Mouse (Mus musculus): ENCODE measurements around the gene Tuba3a. TPM values are rescaled to one million over a fixed set of nuclear protein-coding genes. Genes with fewer than 3 reads are reported as not detected.
A peak's percentile ranks its signal among the peaks of the same experiment; 100 is the strongest.

Tuba3a gene
- not detected for total RNA-seq (2021)

GRCm38 (mm10) chr6:125285890-125286289 is at the start of gene Tuba3a:
TSS of gene Tuba3a (minus strand) at chr6:125286042.
- DNase-seq = no peak
- intact Hi-C loops (cut with DNase I) = no loop called here

GRCm38 (mm10) chr6:125334356-125334755 is 48.5 kb upstream of the Tuba3a start:
- no peak for DNase-seq
- intact Hi-C loops (cut with DNase I) = no loop called here

GRCm38 (mm10) chr6:125333112-125333899 is 47.5 kb upstream of the Tuba3a start:
- no peak for DNase-seq
- intact Hi-C loops (cut with DNase I) = no loop called here

- DNase-seq = peak; percentile 71
- intact Hi-C loops (cut with DNase I) = no loop called here
Observed at GRCm38 (mm10) chr6:125330626-125331326, 44.9 kb upstream of the Tuba3a start.

GRCm38 (mm10) chr6:125328243-125328642 is 42.4 kb upstream of the Tuba3a start:
- intact Hi-C loops (cut with DNase I) = no loop called here
- no peak for DNase-seq

GRCm38 (mm10) chr6:125325337-125325736 is 39.5 kb upstream of the Tuba3a start:
- intact Hi-C loops (cut with DNase I) = no loop called here
- DNase-seq = no peak

GRCm38 (mm10) chr6:125323547-125323946 is 37.7 kb upstream of the Tuba3a start:
- intact Hi-C loops (cut with DNase I) = no loop called here

GRCm38 (mm10) chr6:125322794-125323193 is 37.0 kb upstream of the Tuba3a start:
- DNase-seq = no peak
- intact Hi-C loops (cut with DNase I) = no loop called here

More at GRCm38 (mm10) chr6:125323547-125323946, 37.7 kb upstream of the Tuba3a start:
- DNase-seq = no peak

GRCm38 (mm10) chr6:125321114-125321855 is 35.4 kb upstream of the Tuba3a start:
- intact Hi-C loops (cut with DNase I) = no loop called here
- DNase-seq = no peak

GRCm38 (mm10) chr6:125320323-125320722 is 34.5 kb upstream of the Tuba3a start, which contains the start of gene Scnn1a:
TSS of gene Scnn1a (plus strand) at chr6:125320659.
- no peak for DNase-seq
- intact Hi-C loops (cut with DNase I) = no loop called here

- intact Hi-C loops (cut with DNase I) = no loop called here
- no peak for DNase-seq
Observed at GRCm38 (mm10) chr6:125319919-125320296, 34.1 kb upstream of the Tuba3a start.

- intact Hi-C loops (cut with DNase I) = no loop called here
- no peak for DNase-seq
Observed at GRCm38 (mm10) chr6:125318981-125319918, 33.4 kb upstream of the Tuba3a start.

GRCm38 (mm10) chr6:125317077-125317476 is 31.2 kb upstream of the Tuba3a start:
- DNase-seq = no peak
- intact Hi-C loops (cut with DNase I) = no loop called here

- DNase-seq = no peak
- intact Hi-C loops (cut with DNase I) = no loop called here
Observed at GRCm38 (mm10) chr6:125314746-125315145, 28.9 kb upstream of the Tuba3a start.

GRCm38 (mm10) chr6:125314231-125314563 is 28.4 kb upstream of the Tuba3a start:
- intact Hi-C loops (cut with DNase I) = no loop called here
- no peak for DNase-seq

- DNase-seq = peak; percentile 73
- intact Hi-C loops (cut with DNase I) = no loop called here
Observed at GRCm38 (mm10) chr6:125313546-125314230, 27.8 kb upstream of the Tuba3a start, which contains the start of gene Ltbr. TSS of gene Ltbr (minus strand) at chr6:125313885.

GRCm38 (mm10) chr6:125312581-125313355 is 26.9 kb upstream of the Tuba3a start:
- intact Hi-C loops (cut with DNase I) = no loop called here

GRCm38 (mm10) chr6:125312171-125312570 is 26.3 kb upstream of the Tuba3a start:
- intact Hi-C loops (cut with DNase I) = no loop called here
- no peak for DNase-seq

More at GRCm38 (mm10) chr6:125312581-125313355, 26.9 kb upstream of the Tuba3a start:
- no peak for DNase-seq

GRCm38 (mm10) chr6:125309406-125309805 is 23.6 kb upstream of the Tuba3a start:
- peak; percentile 29 for DNase-seq
- intact Hi-C loops (cut with DNase I) = no loop called here

Data from left cerebral cortex, postnatal 4 days (tissue).